Mouse (Mus musculus) heart, adult 2 months (tissue): ENCODE measurements at regions not wholly inside any gene's neighbourhood (a gene's known extent, or its start where the extent isn't known, plus 50 kb on each side); places are given as distances from the start of the nearest gene placed in this dataset.
"Not testable (repeated sequence)": the region's sequence is repeated elsewhere in the genome, so short reads cannot be mapped to it uniquely, and the experiment has no call there.

Experiments used
- EP300 ChIP-seq: fragments of 200-500 bp; IDR thresholded peaks from 2 replicates; pipeline ENCODE4 v1.6.1; 2011; ENCODE audit warnings: low read depth, low read length, control low read depth; ENCODE audit not compliant: insufficient read depth
- POLR2A ChIP-seq: fragments of 200-500 bp; IDR thresholded peaks from 2 replicates; pipeline ENCODE4 v1.6.1; 2011; ENCODE audit warnings: mild to moderate bottlenecking, low read depth, low read length, control low read depth; ENCODE audit not compliant: insufficient read depth

DNA sequence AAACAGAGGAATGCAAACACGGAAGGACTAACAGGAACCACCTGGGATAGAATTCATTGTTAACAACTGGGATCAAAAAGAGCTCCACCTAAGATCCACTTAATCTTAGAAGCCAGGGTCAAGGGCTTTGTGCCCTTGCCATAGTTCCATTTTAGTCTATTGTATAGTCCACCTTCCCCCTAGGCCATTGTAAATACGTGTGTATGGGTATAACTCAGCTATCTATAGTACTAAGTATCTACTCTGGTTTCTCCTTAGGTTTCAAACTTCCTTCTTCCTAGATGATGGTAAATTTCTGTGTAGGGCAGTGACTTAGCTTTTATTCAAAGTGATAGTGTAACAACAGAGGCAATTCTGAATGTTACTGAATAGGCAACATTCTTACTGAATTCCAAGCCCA lies 57.3 kb upstream of the Cobl start:
- not testable (repeated sequence) for TF ChIP-seq POLR2A, EP300
